Mouse (Mus musculus): ENCODE results near the gene 1110059E24Rik.
A peak's percentile ranks its signal among the peaks of the same experiment; 100 is the strongest.

The 1110059E24Rik gene

DNA sequence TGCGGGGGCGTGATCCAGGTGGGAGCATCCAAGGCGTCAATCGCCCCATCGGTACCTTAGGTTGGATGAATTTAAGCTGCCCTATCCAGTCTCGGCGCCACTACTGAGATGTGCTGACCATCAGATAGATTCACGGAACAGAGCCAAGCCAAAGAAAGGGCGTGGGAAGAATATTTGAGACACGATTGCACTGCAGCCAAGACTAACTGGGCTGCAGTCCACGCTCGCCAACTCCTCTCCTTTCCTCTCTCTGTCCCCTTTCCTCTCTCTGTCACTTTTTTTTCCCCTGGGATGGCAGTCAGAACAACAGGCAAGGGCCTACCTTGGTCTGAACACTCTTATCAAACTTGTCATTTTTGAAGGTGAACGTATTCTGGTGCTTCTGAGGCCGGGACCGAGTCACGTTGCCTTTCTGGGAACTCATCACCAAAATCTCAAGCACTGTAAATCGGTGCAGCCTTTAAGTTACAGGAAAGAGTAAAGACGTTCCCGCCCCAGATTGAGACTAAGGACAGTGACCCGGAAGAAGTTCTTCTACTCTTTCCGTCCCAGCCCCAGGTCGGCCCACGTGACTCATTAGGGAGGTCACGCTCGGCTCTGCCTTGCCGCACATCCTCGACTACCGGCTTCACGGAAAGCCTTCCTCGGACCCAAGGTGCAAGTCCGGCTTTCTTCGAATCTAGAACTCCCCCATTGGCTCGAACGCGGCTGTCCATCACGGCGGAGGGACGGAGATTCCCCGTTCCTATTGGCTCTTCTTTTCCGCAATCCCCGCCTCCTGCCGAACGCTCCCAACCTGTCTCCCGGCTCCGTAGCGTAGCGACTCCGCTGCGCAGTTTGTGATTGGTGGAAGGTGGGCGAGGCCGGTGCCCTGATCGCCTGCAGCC lies at the start of gene 1110059E24Rik:
Gene 1110059E24Rik, minus strand, starts transcription at position 692 of the 887 bp plus-strand sequence.
- TF ChIP-seq GATA4 (IDR thresholded peaks at IDR 0.05; ENCODE audit: insufficient replicate concordance, low read length): no peak

DNA sequence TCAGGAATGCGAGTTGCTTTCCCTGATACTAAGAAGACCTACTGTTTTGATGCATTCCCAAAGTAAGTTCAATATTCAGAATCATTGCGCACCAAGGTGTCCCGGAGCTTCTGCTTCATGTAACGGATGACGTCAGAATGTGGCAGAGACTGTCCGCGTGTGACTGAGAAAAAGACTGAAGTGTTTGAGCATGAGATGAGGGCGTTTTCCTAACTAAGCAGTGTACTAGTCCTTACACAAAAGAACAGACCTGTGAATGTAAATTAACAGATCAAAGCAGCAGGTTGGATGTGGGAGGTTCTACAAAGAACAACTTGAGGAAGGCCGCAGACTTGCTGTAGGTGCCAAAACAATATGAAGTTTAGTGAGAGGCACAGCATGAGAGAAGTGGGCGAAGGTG lies 28.2 kb upstream of the 1110059E24Rik start:
- TF ChIP-seq GATA4 (IDR thresholded peaks at IDR 0.05; ENCODE audit: insufficient replicate concordance, low read length): no peak

DNA sequence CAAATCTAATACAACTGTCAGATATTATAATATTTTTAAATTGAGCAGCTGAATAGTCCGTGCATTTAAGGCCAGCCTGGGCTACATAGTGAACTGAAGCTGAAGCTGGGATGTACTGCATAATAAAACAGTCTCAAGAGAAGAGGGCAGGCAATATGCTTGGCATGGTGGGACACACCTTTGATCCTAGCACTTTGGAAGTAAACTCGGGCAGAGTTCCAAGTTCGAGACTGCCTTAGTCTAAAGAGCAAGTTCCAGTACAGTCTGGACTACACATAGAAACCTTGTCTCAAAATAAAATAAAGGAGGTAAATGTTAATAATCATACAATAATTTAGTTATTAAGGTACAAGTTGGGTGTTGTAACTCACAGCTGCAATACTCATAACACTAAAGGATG lies 27.3 kb upstream of the 1110059E24Rik start:
- no peak for TF ChIP-seq GATA4 (IDR thresholded peaks at IDR 0.05; ENCODE audit: insufficient replicate concordance, low read length)

DNA sequence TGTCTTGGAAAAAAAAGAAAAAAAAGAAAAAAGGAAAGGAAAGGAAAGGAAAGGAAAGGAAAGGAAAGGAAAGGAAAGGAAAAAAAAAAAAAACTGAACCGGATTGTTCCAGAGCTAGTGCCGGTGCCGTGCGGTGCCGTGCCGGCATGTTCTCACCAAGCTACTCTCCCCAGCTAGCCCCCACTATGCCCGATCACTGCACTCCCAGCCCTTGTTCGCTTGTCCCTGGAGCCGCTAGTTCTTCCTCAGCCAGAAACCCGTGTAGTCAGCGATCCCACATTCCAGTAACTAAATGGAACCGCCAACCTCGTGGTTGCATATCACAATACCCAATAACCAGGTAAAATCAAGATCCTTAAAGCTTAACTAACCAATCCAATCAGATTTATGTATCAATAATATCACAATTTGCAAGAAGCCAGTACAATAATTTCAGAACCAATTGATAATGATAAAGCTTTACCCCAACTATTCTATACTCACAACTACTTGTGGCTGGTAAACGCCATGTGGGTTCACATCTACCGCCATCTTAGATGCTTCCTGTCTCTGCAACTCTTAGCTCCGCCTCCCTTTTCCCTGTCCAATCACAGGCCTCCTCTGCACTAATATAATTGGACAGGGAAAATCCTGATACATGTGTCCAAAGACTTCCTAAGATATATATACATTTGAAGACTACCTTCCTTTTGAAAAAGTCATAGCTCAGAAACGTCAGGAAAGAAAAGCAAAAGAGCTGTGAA lies 21.7 kb upstream of the 1110059E24Rik start:
- TF ChIP-seq GATA4 (IDR thresholded peaks at IDR 0.05; ENCODE audit: insufficient replicate concordance, low read length): no peak

DNA sequence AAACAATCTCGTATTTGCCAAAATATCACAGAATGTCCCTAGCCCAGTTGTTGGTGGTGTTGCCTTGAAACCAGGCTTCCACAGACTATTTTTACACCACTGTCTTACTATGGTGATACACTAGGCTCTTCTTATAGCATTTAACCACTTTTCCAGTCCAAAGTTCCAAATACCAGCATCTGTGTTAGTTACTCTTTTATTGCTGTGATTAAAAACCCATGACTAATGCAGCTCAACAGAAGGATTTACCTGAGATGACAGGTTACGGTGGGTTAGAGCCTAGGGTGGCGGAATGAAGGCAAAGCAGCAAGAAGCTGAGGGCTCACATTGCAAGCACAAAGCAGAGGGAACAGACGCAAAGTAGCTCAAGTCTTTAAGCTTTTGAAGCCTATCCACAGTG lies 16.9 kb upstream of the 1110059E24Rik start:
- TF ChIP-seq GATA4 (IDR thresholded peaks at IDR 0.05; ENCODE audit: insufficient replicate concordance, low read length): no peak

DNA sequence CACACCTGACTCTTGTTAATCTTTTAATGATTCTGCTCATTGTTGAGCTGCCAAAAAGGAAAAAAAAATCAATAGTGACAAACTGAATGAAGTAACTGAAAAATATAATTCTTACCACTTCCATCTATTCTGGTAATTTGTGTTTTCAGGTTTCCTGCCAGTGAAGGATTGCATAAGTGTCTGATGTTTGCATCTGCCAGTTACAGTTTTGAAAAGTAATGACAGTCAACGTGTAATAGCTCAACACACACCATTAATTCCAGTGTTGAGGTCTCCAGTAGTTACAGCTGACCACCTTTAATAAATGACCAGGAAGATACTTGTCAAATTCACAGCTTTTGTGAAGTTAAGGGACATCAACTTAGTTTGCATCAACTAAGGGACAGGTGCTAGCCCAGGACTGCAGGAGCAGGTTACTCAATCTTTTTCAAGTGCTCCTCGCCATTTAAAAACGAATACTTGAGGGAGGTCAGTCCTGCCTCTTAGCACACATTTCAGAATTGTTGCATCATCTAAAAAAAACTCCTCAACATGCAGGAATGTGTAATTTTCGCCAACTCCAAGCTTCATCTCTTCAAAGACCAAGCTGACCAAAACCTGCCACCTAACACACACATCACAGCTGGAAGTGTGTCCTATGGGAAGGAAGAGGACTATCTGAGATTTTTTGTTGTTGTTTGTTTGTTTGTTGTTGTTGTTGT lies 11.1 kb upstream of the 1110059E24Rik start:
- TF ChIP-seq GATA4 (IDR thresholded peaks at IDR 0.05; ENCODE audit: insufficient replicate concordance, low read length): no peak

DNA sequence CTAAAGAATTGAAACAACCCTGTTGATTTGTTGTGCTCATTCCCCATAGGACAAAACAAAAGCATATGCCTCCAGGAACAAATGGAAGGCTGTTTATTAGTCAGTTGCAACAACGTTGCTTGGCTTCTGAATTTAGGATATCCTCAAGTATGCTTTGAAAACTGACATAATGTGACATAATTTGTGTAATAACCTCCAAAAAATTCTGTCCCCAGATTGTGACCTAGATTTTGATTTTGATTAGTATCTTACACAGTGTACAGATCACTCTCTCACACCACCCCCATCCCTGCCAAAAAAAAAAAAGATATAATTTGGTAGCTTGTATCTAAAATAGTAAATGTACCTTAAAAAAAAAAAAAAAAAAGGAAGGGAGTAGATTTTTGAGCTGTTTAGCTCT lies 8.0 kb upstream of the 1110059E24Rik start:
- no peak for TF ChIP-seq GATA4 (IDR thresholded peaks at IDR 0.05; ENCODE audit: insufficient replicate concordance, low read length)

DNA sequence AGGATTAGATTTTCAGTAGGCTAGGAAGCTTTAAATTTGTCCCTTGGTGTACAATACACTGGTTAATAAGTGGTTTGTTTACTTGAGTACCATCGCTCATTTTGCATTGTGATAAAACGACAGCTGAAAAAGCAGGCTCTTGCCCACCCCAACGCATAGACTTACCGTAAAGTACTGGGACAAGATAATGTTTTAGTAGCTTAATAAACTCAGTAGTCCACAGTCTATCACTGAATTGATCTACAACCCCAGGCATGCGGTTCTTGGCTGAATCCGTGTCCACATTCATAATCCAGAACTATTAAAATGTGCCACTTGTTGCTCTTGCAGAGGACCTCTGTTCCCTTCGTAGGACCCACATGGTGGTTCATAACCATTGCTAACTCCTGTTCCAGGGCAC lies 2.0 kb upstream of the 1110059E24Rik start:
- no peak for TF ChIP-seq GATA4 (IDR thresholded peaks at IDR 0.05; ENCODE audit: insufficient replicate concordance, low read length)

DNA sequence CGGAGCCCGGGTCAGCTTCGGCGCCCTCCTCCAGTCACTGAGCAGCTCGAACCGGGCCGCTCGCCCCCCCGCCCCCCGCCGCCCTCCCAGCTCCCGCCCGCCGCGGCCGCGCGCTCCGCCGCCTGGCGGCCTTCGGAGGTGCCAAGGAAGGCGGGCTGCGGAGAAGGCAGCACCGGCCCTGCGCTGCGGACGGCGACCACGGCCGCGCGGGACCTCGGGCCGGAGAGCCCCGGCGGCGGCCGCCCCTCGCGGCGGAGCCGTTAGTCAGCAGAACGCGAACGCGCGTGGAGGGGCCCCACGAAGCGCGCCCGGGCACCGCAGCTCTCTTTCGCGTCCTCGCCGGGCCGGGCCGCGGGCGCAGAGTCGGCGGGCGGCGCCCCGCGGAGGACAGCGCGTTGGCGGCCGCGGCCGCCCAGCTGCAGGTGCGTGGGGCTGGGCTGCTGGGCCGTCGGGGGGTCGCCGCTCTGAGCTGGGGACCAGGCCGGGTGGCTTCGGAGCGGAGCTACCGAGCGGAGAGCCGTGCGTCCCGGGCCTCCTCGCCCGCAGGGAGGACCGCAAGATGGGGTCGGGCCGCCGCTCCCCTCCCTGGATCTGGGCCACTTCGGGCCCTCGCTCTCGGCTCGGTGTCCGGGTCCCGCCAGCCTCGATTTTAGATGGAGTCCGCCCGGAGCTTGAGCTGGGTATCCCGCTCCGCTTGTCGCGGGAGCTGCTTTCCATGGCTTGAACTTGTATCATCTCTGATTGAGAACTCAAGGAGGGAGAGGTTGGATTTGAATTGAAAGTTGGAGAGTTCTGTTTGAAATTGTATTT lies 601 bp upstream of the 1110059E24Rik start, which contains the start of gene Abhd17b:
Gene Abhd17b, plus strand, starts transcription at position 14 of the 810 bp plus-strand sequence.
- no peak for TF ChIP-seq GATA4 (IDR thresholded peaks at IDR 0.05; ENCODE audit: insufficient replicate concordance, low read length)

DNA sequence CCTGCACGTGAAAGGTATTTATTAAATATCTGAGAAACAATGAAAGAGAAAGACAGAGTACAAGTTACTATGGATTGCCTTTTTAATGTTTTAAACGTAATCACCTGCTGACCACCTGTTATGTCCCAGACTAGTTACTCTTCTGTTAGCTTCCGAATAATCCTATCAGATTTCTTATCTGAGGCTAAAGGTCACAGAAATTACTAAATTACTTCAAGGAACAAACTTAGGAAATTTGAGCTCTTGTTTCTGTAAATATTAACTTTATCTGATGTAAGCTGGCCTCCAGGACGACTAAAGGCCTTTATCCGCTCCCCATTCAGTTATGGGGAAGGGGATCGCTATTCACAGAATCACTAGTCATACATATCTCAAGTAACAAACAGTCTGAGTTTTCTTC lies 1.1 kb downstream of the 1110059E24Rik start:
- peak; percentile 95 for TF ChIP-seq GATA4 (IDR thresholded peaks at IDR 0.05; ENCODE audit: insufficient replicate concordance, low read length)

DNA sequence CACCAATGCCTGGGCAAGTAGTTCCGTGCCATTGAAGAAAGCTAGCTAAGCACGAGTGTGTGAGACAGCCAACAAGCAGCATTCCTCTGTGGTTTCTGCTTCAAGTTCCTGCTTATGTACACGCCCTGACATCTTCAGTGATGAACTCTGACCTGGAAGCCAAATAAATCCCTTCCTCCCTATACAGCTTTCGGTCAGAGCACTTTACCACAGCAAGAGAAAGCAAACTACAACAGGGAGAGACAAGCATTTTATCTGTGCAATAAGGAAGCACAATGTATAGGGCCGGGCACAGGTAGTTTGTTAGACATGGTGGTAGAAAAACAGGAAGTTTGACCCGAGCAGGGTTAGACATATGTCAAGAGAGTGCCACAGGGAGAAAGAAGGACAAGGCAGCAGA lies 6.6 kb downstream of the 1110059E24Rik start:
- TF ChIP-seq GATA4 (IDR thresholded peaks at IDR 0.05; ENCODE audit: insufficient replicate concordance, low read length): no peak

DNA sequence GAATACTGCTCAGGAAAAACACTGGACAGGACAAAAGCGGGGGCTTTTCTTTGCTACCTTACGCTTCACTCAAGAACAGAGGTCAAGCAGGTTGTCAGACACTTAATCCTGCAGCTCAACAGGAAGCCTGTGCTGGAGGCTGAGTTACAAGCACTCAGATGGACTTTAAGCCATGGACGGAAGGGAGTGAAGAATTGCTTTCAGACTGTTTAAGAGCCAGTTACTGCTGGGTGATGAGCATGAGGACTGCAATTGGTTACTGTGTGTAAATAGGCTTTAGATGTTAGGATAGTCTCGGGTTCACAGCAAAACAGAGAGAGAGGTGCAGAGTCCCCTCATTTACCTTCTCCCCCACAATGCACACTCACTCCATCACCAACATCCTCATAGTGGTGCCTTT lies 7.5 kb downstream of the 1110059E24Rik start:
- no peak for TF ChIP-seq GATA4 (IDR thresholded peaks at IDR 0.05; ENCODE audit: insufficient replicate concordance, low read length)

DNA sequence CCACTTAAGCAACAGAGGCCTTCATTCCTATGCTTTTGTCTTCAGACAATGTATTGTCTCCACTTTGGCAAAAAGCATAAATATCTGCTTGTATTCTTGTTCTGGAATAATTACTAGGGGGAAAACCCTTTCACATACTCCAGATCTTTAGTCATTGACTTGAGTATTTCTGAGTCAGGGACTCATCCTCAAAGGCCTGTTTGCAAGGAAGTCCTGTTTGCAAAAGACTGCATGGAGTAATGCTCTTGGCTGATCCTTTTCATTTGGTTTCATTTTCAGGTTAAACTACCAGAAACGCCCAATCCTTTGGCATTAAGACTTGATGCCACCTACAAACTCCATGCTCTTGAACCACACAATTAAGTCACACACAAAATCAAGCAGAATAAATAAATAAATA lies 8.8 kb downstream of the 1110059E24Rik start:
- TF ChIP-seq GATA4 (IDR thresholded peaks at IDR 0.05; ENCODE audit: insufficient replicate concordance, low read length): no peak

DNA sequence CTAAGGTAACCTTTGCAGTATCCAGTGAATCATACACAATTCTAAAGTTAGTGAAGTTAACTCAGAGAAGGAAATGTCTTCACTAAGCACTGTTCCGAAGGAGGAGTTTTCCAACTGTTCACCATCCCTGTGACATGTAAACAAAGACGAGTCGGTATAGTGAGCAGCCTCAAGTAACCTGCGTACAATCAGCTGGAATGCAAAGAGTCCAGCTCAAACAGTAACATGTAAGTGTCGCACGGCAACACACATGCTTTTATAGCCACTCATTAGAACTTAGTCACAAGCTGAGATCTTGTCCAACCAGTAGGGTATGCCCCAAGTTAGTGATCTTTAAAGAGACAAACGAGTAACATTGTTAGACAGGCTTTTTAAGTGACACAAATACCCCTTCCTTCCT lies 15.1 kb downstream of the 1110059E24Rik start:
- TF ChIP-seq GATA4 (IDR thresholded peaks at IDR 0.05; ENCODE audit: insufficient replicate concordance, low read length): no peak

DNA sequence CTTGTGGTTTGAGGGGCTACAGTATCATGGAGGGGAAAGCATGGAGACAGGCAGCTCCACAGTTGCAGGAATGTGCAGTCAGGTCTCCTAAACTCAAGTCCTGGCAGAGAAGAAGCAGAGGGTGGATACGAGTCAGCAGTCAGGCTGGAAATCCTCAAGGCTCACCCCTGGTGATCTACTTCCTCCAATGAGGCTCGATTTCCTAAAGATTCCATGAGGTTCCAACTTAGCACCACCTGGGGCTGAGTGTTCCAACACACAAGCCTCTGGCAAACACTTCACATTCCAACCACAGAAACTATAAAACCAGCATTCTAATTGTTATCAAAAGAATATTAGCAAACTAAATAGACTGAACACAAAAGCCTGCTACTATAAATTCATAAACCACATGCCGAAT lies 15.9 kb downstream of the 1110059E24Rik start:
- TF ChIP-seq GATA4 (IDR thresholded peaks at IDR 0.05; ENCODE audit: insufficient replicate concordance, low read length): no peak
